Mouse (Mus musculus) monocyte, adult 5-6 weeks (primary cell): Measurements from ENCODE around the gene Plekhm1. TPM values are rescaled to one million over a fixed set of nuclear protein-coding genes. Genes with fewer than 3 reads are reported as not detected.

Source experiments
- ATAC-seq: fragments of 153-309, 156-312 bp; replicated peaks from 2 replicates; pipeline ENCODE4 v1.8.0; 2017; ENCODE audit warnings: mild to moderate bottlenecking; ENCODE audit not compliant: low TSS enrichment, insufficient number of reproducible peaks, severe bottlenecking, poor library complexity, low FRiP score
- total RNA-seq: library from RNA; stranded (forward); fragments of 200-1000, 200-491, 200-594 nt; gene quantifications from 3 replicates; pipeline ENCODE4 v1.2.3, GENCODE M21; 2017

Gene Plekhm1
- total RNA-seq, 1 experiment from 2014 or later: 8.9 TPM

DNA sequence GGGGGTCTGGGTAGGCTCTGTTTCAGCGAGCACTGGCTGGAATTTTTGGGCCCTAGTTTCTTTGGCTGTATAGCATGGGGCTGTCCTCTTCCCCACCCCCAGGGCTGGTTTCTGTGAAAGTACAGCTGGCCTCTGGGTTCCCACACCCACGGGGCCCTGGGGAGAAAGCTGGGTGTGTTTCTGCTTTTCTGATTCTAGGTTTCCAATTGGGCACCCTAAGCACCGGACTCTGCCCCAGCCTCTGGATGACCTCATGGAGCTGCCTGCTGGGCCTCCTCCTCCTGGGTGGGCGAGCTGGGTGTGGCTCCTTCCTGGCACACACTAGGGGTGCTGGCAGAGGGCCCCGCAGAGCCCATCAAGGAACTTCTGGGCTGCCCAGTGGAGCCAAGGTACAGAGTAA lies 65.8 kb downstream of the Plekhm1 start:
- peak; percentile 74 for ATAC-seq

DNA sequence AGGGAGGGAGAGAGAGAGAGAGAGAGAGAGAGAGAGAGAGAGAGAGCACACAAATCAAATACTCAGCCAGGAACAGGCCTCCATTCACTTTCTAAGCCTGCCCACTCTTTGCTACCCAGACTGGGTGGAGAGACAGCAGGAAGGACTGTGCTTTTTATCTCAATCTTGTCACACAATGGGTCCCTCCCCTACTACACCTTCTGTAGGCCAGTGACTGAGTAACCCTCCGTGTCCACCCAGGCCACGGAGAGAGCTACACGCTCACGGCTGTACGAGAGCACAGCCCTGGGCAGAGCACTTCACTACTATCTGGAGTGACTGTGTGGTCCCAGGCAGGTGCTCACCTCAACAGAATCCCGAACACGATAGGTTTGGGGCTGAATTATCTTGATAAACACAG lies 66.3 kb downstream of the Plekhm1 start:
- no peak for ATAC-seq

DNA sequence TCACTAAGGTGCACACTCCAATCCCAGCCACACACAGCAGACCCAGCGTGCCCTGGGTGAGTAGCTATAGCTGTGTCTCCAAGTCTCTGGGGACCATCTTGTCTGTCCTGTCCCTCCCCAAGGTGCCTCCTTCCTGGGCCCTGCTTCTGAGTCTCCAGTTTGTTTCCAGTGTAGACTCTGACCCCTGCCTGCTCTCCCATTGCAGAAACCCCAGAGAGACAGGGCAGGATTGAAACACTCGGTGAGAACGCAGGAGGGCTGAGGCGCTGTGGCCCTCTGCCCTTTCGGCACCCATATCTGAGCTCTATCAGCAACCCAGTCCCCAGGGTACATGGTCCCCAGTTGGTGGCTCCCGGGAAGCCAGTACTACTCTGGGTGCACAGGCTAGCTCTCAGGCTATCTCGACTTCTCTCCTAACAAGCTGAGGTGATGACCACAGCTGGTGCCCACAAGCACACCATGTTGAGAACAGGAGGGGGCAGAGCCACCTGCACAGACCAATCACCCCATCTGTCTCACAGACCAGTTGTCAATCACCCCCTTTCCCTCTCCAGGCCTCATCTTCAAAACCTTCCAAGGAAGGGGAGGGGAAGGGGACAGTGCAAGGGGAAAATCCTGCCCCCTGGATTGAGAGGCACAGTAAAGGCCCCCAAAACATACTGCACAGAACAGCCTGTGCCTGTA lies 66.9 kb downstream of the Plekhm1 start:
- no peak for ATAC-seq

DNA sequence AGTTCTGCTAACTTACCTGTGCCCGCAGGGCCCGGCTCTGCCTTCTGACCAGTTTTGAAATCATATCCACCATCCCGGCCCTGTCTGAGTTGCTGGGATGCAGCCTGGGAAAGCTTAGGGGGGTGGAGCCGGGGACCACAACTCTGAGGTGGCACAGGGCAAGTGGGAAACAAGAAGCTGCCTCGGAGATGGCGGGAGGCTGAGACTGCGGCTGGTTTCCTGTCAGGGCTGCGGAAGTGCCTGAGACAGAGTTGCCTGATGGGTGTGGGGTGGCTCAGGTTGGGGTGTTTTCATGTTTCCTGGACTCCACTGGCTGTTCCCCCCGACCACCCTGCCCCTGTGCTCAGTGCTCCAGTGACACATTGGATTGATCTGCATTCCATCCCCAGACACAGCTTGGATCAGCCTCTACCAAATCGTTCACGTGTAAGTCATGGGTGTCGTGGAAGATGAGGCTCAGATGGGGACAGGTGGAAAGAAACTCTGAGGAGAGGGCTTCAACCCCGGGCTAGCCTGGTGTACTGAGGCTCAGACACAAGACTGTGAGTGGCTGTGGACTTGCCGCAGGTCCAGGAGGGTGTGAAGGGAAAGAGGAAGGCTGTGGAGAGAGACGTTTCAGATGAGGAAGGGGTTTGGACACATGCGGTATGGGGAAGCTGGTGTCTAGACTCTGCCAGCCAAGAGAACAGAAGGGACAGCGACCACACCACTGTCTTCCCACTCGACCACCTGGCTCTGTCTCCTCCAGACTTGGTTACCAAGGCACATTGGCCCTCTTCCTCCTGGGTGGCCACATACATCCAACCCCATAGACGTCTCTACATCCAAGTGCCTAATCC lies 67.8 kb downstream of the Plekhm1 start:
- peak; percentile 42 for ATAC-seq

DNA sequence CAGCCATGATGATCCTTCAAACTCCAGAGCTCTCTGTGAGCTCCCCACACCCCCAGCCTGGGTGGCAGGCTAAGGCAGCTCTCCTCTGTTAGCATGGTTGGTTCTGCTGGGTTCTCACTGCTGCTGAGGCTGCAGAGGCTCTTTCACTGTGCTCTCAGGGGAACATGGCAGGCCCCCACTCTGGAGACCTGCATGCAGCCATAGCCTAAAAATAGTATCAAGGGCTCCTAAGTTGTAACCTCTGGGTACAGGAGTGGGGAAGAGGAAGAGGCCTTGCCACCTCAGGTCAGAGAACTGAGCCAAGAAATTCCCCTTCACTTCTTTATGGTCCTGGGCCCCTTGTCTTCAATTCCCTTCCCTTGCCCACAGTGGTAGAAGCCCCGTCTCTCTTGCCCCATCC lies 68.6 kb downstream of the Plekhm1 start:
- ATAC-seq: no peak

DNA sequence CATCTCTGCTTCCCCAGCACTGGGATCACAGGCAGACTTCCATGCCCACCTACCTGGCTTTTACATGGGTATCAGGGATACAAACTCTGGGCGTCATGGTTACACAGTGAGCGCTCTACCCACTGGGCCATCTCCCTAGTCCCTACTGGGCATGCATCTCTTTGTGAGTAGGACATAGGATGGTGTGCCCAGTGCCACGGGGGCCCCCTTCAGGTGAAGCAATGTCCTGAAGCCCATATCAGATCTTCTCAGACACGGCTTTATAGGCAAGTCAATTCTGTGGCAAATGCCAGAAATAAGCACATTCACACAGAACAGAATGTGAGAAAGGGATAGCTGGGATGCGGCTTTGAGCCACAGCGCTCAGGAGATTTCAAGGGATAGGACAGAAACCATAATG lies 69.4 kb downstream of the Plekhm1 start:
- ATAC-seq: no peak

DNA sequence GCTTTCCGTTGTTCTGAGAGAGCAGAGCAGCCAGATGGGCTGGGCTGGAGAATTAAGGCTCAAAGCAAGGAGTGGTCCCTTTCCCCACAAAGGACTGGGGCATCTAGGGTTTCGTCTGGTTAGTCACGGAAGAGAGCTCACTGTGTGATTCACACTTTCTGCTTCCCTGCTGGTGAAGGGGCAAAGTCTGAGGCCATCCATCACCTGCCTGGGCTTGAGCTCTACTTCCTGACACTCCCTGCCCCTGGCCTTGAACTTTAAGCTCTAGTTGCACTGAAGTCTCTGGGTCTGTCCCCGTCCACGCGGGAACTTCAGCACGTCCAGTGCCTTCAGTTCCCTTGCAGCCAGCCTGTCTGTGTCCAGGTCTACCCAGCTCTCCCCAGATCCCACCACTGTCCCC lies 71.8 kb downstream of the Plekhm1 start:
- ATAC-seq: no peak

DNA sequence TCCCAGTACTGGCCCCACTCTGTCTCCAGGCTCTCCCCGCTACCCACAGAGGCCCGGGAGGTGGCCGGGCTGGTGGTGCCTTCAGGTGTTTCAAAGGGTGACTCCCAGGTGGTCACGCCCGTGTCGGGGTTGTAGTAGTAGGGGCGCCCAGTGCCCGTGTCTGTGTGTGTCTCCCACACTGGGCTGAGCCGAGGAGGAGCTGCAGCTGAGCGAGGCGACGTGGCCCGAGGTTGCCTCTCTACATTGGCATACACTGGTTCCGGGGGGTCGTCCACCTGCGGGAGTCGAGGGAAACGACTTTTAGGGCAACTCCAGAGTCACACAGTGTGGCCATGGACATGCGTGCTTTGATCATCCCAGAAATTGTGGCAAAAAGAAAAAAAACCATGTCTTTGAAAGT lies 72.4 kb downstream of the Plekhm1 start:
- ATAC-seq: no peak

DNA sequence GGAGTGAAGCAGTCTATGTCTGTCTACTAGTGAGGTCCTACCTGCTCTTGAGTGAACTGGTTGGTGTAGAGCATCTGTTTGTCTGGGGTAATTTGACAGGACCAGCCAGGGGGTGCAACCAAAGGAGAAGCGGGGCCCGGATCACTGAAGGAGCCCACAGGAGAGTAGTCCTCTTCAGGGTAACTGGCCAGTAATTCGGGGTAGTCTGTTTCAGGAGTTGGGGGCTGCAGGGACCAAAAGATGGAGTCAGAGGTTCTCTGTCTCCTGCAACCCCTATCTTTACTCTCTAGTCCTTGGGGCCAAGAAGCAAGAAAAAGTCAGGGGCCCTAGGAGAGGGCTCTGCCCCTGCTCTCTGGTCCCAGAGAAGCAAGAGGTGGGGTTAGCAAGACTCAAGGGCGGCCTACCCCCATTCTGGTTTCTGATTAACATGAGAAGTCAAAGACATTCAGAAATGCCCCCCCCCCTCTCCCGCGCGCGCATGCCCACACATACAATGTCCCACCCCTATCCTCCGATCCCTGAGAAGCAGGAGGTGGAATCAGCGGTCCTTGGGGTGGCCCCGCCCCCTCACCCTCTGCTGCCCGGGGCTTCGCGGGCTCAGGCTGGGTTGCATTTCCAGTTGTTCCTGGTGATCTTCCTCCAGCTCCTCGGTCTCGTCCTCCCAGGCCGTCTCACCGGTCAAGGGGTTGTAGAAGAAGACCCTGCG lies 72.9 kb downstream of the Plekhm1 start:
- no peak for ATAC-seq

DNA sequence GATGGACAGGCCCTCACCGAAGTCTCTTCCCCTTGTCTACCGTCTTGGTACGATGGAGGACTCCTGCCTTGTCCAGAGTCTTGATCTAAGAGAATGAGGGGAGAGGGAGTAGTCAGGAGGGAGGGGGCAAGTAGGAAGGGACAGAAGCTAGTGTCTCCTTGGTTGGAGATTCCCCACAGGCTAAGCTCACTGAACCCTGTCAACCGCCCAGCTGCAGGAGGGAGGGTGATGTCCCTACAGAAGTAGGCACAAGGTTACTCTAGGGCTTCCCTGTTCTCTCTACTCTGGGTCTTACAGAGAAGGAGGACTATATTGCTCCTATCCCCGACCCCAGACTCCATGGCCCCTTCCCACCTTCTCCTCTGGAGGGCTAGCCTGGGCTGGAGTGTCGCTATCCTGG lies 73.8 kb downstream of the Plekhm1 start:
- ATAC-seq: no peak

DNA sequence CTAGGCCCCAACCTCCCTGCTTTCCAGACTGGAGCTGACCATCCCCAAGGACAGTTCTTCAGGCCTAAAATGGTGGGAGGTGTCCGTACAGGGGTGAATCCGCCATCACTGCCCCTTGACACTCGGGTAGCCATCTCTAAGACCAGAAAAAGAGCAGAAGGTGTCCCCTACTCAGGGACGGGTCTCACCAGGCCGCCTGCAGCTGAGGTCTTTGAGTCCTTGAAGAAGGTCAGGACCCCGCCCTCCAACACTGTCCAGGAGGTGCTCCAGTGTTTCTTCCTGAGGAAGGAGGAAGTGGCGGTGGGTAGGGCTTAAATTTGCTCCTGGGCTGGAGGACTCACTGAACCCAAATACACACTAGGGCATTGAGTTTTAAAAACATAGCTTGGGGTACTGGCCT lies 74.4 kb downstream of the Plekhm1 start:
- no peak for ATAC-seq

DNA sequence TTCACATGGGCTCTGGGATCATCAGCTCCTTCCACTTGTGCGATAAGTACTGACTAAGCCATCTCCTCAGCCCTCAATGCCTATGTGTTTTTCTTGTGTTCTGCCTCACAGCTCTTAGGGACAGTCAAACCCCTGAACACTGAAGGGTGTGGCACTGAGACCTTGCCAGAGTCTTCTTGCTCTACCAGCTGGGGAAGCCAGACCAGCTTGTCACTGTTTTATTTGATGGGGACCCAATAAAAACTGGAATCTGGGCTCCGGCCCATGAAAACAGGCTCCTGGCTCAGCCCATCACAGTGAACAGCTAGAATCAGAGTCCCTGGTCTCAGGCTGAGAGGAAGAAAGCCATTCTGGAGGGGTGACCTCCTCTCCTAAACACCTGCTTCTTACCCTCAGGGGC lies 75.3 kb downstream of the Plekhm1 start:
- ATAC-seq: no peak

DNA sequence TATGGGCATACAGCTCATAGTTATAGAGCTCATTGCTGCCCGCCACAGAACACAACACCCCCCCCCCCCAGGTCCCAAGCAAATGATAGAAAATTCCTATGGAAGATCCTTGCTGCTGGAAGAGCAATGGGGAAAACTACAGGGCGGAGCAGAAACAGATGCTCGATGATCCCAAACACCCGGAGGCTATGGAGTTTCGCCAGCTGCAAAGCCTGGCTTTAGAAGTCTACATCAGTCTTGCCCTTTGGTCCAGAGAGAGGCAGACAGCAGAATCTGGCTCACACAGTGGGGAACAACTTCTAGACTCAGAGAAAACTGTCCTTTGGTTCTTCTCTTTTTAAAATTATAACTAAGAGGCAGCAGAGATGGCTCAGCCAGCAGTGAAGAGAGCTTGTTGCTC lies 76.9 kb downstream of the Plekhm1 start:
- ATAC-seq: no peak

DNA sequence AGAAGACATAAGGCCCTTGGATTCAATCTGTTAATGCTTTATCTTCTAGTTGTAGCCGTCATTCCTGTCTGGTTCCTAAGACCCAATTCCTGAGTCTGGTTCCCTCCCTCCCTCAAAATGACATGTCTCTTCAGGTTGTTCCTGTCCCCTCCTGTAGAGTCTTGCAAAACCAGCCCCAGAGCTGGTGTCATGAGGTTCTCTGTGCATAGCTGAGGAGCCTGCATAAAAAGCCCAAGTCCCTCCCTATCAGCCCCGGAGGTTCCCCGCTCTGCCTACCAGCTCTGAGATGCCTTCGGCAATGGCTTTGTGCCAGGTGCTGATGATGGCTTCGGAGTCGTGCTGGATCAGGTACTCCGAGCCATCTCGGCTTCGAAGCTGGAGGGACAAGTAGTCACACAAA lies 77.6 kb downstream of the Plekhm1 start:
- ATAC-seq: no peak

DNA sequence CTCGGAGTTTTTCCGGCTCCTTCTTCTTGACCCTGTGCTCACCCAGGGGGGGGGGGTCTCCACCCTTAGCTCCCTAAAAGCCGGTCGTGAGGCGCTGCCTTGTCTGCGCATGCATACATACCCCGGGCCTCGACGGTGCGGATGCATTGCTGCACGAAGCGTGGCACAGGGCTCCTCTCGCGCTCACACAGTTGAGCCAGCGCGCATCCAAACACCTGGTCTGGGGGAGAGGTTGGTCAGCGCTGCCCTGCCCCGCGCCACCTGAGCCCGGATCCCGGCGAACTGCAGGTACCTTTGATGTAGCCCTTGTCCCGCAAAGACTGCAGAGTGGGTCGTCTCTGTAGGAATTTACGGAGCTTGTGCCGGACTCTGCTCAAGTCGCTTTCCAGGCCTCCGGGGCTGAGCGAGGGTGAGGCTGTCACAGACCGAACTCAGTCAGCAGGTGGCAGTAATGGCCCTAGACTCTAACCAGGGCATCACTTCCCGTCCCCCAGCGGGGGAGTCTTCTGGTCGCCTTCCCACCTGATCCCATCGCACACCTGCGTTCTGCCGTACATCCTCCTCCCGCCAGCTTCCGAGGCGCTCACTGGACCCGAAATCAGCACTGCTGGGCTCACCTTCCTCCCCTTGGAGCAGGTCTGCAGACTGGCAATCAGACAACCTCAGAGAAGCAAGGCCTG lies 78.6 kb downstream of the Plekhm1 start:
- ATAC-seq: no peak

DNA sequence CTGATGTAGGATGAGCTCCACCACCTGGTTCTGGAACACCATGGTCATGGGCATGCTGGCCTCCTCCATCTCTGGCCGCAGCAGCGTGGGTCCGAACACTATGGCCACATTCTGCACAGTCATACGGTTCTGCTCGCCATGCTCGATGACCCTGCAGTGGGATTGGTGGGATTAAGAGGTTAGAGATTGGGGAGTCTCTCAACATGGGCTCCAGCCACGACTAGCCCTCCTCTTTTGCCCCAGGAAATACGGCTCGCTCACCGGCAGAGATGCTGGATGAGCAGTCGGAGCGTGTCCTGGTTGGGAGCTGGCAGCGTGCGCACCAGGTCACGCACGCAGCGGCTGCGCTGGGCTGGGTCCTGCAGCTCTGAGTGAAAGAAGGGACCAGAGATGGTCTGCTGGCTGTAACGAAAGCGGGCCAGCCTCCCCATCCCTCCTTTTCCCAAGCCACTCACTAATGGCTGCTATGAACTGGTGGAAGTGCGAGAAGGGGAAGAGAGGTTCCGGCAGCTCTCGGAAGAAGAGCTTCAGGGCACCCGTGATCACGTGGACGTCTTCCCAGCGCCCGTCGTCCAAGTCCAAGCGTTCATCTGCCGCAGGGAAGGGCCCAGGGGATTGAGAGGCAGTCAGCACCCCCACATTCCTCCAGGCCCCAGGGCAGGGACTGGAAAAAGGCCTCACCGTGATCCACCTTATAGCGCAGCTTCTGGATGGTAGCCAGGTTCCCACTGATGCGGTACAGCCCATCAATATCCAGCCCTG lies 79.4 kb downstream of the Plekhm1 start:
- no peak for ATAC-seq

DNA sequence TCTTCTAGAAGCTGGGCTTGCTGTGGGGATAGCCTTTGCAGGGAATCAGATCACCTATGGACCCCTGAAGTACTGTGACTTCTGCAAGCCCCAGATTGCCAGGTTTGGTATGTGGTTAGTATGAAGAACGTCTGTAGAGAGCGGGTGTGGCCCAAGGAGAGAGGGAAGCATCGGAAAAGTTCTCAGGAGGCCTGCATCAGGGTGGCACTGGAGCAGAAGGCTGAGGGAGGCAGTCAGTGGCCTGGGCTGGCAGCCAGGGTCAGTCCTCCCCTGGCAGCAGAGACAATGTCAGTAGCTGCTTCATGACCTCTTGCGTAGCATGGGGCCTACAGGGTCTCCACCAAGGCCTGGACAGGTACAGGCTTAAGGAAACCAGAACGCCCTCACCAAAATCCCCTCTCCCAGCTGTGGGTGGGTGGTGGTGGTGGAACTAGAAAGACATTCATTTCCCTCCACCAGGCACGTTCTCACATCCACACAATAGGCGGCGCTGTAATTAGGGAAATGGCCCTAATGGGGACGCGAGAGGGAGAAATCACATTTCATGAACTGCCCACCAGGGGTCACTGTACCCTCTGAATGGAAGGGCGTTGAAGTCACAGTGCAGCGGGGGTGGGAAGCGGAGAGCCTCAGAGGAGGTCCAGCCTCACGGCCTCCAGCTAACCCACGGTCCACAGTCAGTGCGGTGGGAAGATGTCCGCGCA lies 80.1 kb downstream of the Plekhm1 start:
- ATAC-seq: peak; percentile 77
